Mouse (Mus musculus) thymus, postnatal 10 days (tissue): Measurements from ENCODE around the gene Fam69a.
"Not testable (repeated sequence)": the region's sequence is repeated elsewhere in the genome, so short reads cannot be mapped to it uniquely, and the experiment has no call there.

Source experiments
- DNase-seq, 2 experiments: peaks; one replicate each; pipeline ENCODE4 v3.0.0; 2021; ENCODE audit warnings: low spot score in 2 of 2

Fam69a gene

GRCm38 (mm10) chr5:107986967-107987834 is at the start of gene Fam69a:
TSS of gene Fam69a (minus strand) at chr5:107987085.
- DNase-seq: peak; percentile 85 to 92

GRCm38 (mm10) chr5:108035523-108035922 is 48.6 kb upstream of the Fam69a start:
- DNase-seq: no peak

- peak in 1 of 2 experiments; percentile 63 for DNase-seq
Measured at GRCm38 (mm10) chr5:108034194-108034593, 47.3 kb upstream of the Fam69a start.

GRCm38 (mm10) chr5:108031267-108031666 is 44.4 kb upstream of the Fam69a start:
- DNase-seq: no peak

GRCm38 (mm10) chr5:108029968-108030367 is 43.1 kb upstream of the Fam69a start:
- no peak for DNase-seq

GRCm38 (mm10) chr5:108028797-108029536 is 42.1 kb upstream of the Fam69a start:
- not testable (repeated sequence) for DNase-seq

GRCm38 (mm10) chr5:108028230-108028629 is 41.3 kb upstream of the Fam69a start:
- no peak for DNase-seq

- no peak for DNase-seq
Measured at GRCm38 (mm10) chr5:108021346-108021745, 34.5 kb upstream of the Fam69a start.

- DNase-seq: no peak
Measured at GRCm38 (mm10) chr5:108019367-108019766, 32.5 kb upstream of the Fam69a start.

GRCm38 (mm10) chr5:108017232-108017631 is 30.3 kb upstream of the Fam69a start:
- DNase-seq: no peak

- no peak for DNase-seq
Measured at GRCm38 (mm10) chr5:108015422-108015821, 28.5 kb upstream of the Fam69a start.

GRCm38 (mm10) chr5:108014173-108014572 is 27.3 kb upstream of the Fam69a start:
- DNase-seq: no peak

- DNase-seq: no peak
Measured at GRCm38 (mm10) chr5:108009721-108010120, 22.8 kb upstream of the Fam69a start.

GRCm38 (mm10) chr5:108005134-108005533 is 18.2 kb upstream of the Fam69a start:
- peak in 1 of 2 experiments; percentile 13 for DNase-seq

GRCm38 (mm10) chr5:108002734-108003133 is 15.8 kb upstream of the Fam69a start:
- DNase-seq: no peak

- DNase-seq: peak; percentile 34 to 46
Measured at GRCm38 (mm10) chr5:108000776-108001548, 14.1 kb upstream of the Fam69a start.

- DNase-seq: no peak
Measured at GRCm38 (mm10) chr5:107997717-107998116, 10.8 kb upstream of the Fam69a start.

- DNase-seq: no peak
Measured at GRCm38 (mm10) chr5:107995936-107996335, 9.1 kb upstream of the Fam69a start.

- no peak for DNase-seq
Measured at GRCm38 (mm10) chr5:107987835-107988251, 958 bp upstream of the Fam69a start.

- DNase-seq: peak; percentile 58 to 62
Measured at GRCm38 (mm10) chr5:107986255-107986966, 474 bp downstream of the Fam69a start.

GRCm38 (mm10) chr5:107983946-107984345 is 2.9 kb downstream of the Fam69a start:
- DNase-seq: no peak
